Mouse (Mus musculus) midbrain, embryonic 14.5 days (tissue): ENCODE measurements at regions not wholly inside any gene's neighbourhood (a gene's known extent, or its start where the extent isn't known, plus 50 kb on each side); places are given as distances from the start of the nearest gene placed in this dataset.

Source experiments
- ATAC-seq: fragments of 200-750 bp; cut with Nextera tagmentation; 2 replicates; pipeline ENCODE4 v1.8.0; 2017; ENCODE audit warnings: moderate number of reproducible peaks, moderate library complexity; ENCODE audit not compliant: low FRiP score, low TSS enrichment
- DNase-seq: peaks from one replicate; pipeline ENCODE4 v3.0.0-alpha.2; 2015
- H3K27ac ChIP-seq: fragments of 300-500 bp; sonication (generic); replicated peaks from 2 replicates; pipeline ENCODE4 v1.5.1; 2014; ENCODE audit warnings: mild to moderate bottlenecking, low read depth, low read length, moderate library complexity
- H3K27me3 ChIP-seq: fragments of 300-500 bp; sonication (generic); 2 replicates; pipeline ENCODE4 v1.6.1; 2014; ENCODE audit warnings: low read length, control low read depth, mixed read lengths; ENCODE audit not compliant: control insufficient read depth, insufficient read depth
- H3K36me3 ChIP-seq: fragments of 300-500 bp; sonication (generic); 2 replicates; pipeline ENCODE4 v1.6.1; 2014; ENCODE audit warnings: low read length, control low read depth; ENCODE audit not compliant: control insufficient read depth, insufficient read depth
- H3K4me1 ChIP-seq: fragments of 300-500 bp; sonication (generic); 2 replicates; pipeline ENCODE4 v1.6.1; 2014; ENCODE audit warnings: mild to moderate bottlenecking, antibody characterized with exemption, low read length, control low read depth; ENCODE audit not compliant: control insufficient read depth, insufficient read depth
- H3K4me2 ChIP-seq: fragments of 300-500 bp; sonication (generic); 2 replicates; pipeline ENCODE4 v1.6.1; 2014; ENCODE audit warnings: mild to moderate bottlenecking, low read length, moderate library complexity
- H3K4me3 ChIP-seq: fragments of 300-500 bp; sonication (generic); replicated peaks from 2 replicates; pipeline ENCODE4 v1.5.1; 2014; ENCODE audit warnings: low read depth, low read length
- H3K9ac ChIP-seq: fragments of 300-500 bp; sonication (generic); replicated peaks from 2 replicates; pipeline ENCODE4 v1.6.1; 2014; ENCODE audit warnings: mild to moderate bottlenecking, low read length, moderate library complexity
- H3K9me3 ChIP-seq: fragments of 300-500 bp; sonication (generic); 2 replicates; pipeline ENCODE4 v1.6.1; 2016; ENCODE audit warnings: low read length, control low read depth, mixed read lengths; ENCODE audit not compliant: control insufficient read depth
- WGBS: fragments of 180-500 bp; shearing (Covaris S2); extraction: QIAGEN DNeasy Blood & Tissue Kit; methylation state at CpG from one replicate; pipeline ENCODE4 v1.1.7; 2014; 5-methylcytosine and 5-hydroxymethylcytosine counted together

GRCm38 (mm10) chr15:87200282-87201048 lies 343.6 kb upstream of the Fam19a5 start:
- DNase-seq = peak; percentile 62
- 46% methylated on average over 19 of the region's 19 CpGs for WGBS

GRCm38 (mm10) chr15:87201055-87201454 lies 343.0 kb upstream of the Fam19a5 start:
- Histone ChIP-seq H3K9me3 (no peaks in the 10 kb centered on the region), H3K27ac (no peak overlapping the region), H3K4me1 (peaks cover 19% of the 10 kb centered on the region), H3K27me3 (no peaks in the 10 kb centered on the region), H3K4me3 (no peak overlapping the region), H3K4me2 (no peak overlapping the region), H3K9ac (no peak overlapping the region), H3K36me3 (no peaks in the 10 kb centered on the region)
- 30% methylated on average over 7 of the region's 7 CpGs for WGBS
- peak; percentile 37 for DNase-seq
- ATAC-seq = no peak

More at GRCm38 (mm10) chr15:87200282-87201048, 343.6 kb upstream of the Fam19a5 start:
- peak overlapping the region; percentile 15; the same call in 1 of the 2 replicates for H3K4me2 ChIP-seq
- peak; percentile 57; the same call in 1 of the 2 replicates for ATAC-seq
- no peak overlapping the region for H3K9ac ChIP-seq
- H3K36me3 ChIP-seq = no peaks in the 10 kb centered on the region
- peaks cover 20% of the 10 kb centered on the region for H3K4me1 ChIP-seq
- no peak overlapping the region for H3K4me3 ChIP-seq
- H3K27ac ChIP-seq = no peak overlapping the region; the same call in 1 of the 2 replicates
- H3K9me3 ChIP-seq = no peaks in the 10 kb centered on the region
- no peaks in the 10 kb centered on the region for H3K27me3 ChIP-seq

GRCm38 (mm10) chr15:87229951-87230350 lies 314.1 kb upstream of the Fam19a5 start:
- Histone ChIP-seq H3K4me3 (no peak overlapping the region), H3K4me1 (no peaks in the 10 kb centered on the region), H3K27ac (no peak overlapping the region), H3K4me2 (no peak overlapping the region), H3K27me3 (no peaks in the 10 kb centered on the region), H3K9me3 (no peaks in the 10 kb centered on the region), H3K36me3 (no peaks in the 10 kb centered on the region), H3K9ac (no peak overlapping the region)
- no peak for DNase-seq
- no peak for ATAC-seq
- WGBS = 51% methylated on average over 3 of the region's 3 CpGs

- H3K9ac ChIP-seq = no peak overlapping the region
- H3K4me3 ChIP-seq = no peak overlapping the region
- no peaks in the 10 kb centered on the region for H3K36me3 ChIP-seq
- H3K4me2 ChIP-seq = no peak overlapping the region
- peak; percentile 27 for DNase-seq
- no peak for ATAC-seq
- no peaks in the 10 kb centered on the region for H3K4me1 ChIP-seq
- WGBS = 44% methylated on average over 3 of the region's 3 CpGs
- H3K9me3 ChIP-seq = no peaks in the 10 kb centered on the region
- H3K27ac ChIP-seq = 0 out of 2 replicates have a peak overlapping the region, but pooled peaks have one; percentile 13
- no peaks in the 10 kb centered on the region for H3K27me3 ChIP-seq
These were observed 308.0 kb upstream of the Fam19a5 start for GRCm38 (mm10) chr15:87236096-87236495.

- no peaks in the 10 kb centered on the region for H3K27me3 ChIP-seq
- no peaks in the 10 kb centered on the region for H3K4me1 ChIP-seq
- DNase-seq (no peak), ATAC-seq (no peak)
- no peak overlapping the region for H3K4me2 ChIP-seq
- H3K36me3 ChIP-seq = no peaks in the 10 kb centered on the region
- H3K9ac ChIP-seq = no peak overlapping the region
- no peaks in the 10 kb centered on the region for H3K9me3 ChIP-seq
- no peak overlapping the region for H3K4me3 ChIP-seq
- H3K27ac ChIP-seq = no peak overlapping the region
- 94% methylated on average over 11 of the region's 11 CpGs for WGBS
These were observed 305.0 kb upstream of the Fam19a5 start for GRCm38 (mm10) chr15:87239057-87239456.

GRCm38 (mm10) chr15:87261497-87261896 lies 282.6 kb upstream of the Fam19a5 start:
- ATAC-seq (no peak), DNase-seq (no peak)
- H3K4me3 ChIP-seq = no peak overlapping the region
- no peaks in the 10 kb centered on the region for H3K36me3 ChIP-seq
- no peaks in the 10 kb centered on the region for H3K9me3 ChIP-seq
- H3K9ac ChIP-seq = no peak overlapping the region
- no peak overlapping the region for H3K4me2 ChIP-seq
- H3K27me3 ChIP-seq = no peaks in the 10 kb centered on the region
- H3K4me1 ChIP-seq = no peaks in the 10 kb centered on the region
- H3K27ac ChIP-seq = no peak overlapping the region
- whole genome bisulfite sequencing = 93% methylated on average over 6 of the region's 6 CpGs

GRCm38 (mm10) chr15:87264906-87265305 lies 279.2 kb upstream of the Fam19a5 start:
- no peak overlapping the region for H3K4me3 ChIP-seq
- DNase-seq (no peak), ATAC-seq (no peak)

GRCm38 (mm10) chr15:87290987-87291529 lies 253.0 kb upstream of the Fam19a5 start:
- H3K4me1 ChIP-seq = no peaks in the 10 kb centered on the region
- 79% methylated on average over 7 of the region's 7 CpGs for WGBS
- H3K4me2 ChIP-seq = no peak overlapping the region
- ATAC-seq = no peak
- no peaks in the 10 kb centered on the region for H3K27me3 ChIP-seq
- no peaks in the 10 kb centered on the region for H3K36me3 ChIP-seq
- H3K9ac ChIP-seq = no peak overlapping the region
- no peak overlapping the region for H3K4me3 ChIP-seq
- no peak overlapping the region for H3K27ac ChIP-seq
- no peaks in the 10 kb centered on the region for H3K9me3 ChIP-seq
- DNase-seq = no peak

More at GRCm38 (mm10) chr15:87264906-87265305, 279.2 kb upstream of the Fam19a5 start:
- no peaks in the 10 kb centered on the region for H3K4me1 ChIP-seq
- H3K9ac ChIP-seq = no peak overlapping the region
- H3K27me3 ChIP-seq = no peaks in the 10 kb centered on the region
- no peaks in the 10 kb centered on the region for H3K36me3 ChIP-seq
- no peak overlapping the region for H3K27ac ChIP-seq
- H3K9me3 ChIP-seq = no peaks in the 10 kb centered on the region
- no peak overlapping the region for H3K4me2 ChIP-seq

GRCm38 (mm10) chr15:87319896-87320295 lies 224.2 kb upstream of the Fam19a5 start:
- Histone ChIP-seq H3K4me3 (no peak overlapping the region), H3K9me3 (no peaks in the 10 kb centered on the region), H3K27me3 (no peaks in the 10 kb centered on the region), H3K36me3 (no peaks in the 10 kb centered on the region), H3K27ac (no peak overlapping the region), H3K9ac (no peak overlapping the region), H3K4me1 (no peaks in the 10 kb centered on the region), H3K4me2 (no peak overlapping the region)
- DNase-seq (no peak), ATAC-seq (no peak)
